Mouse (Mus musculus) bone marrow, adult 2 months (tissue): ENCODE results near the gene Msrb3.

Source experiments
- CTCF ChIP-seq: fragments of 200-500 bp; IDR thresholded peaks from 2 replicates; pipeline ENCODE4 v1.5.1; 2011; ENCODE audit warnings: low read length, control low read depth; ENCODE audit not compliant: control insufficient read depth, insufficient read depth
- POLR2A ChIP-seq: fragments of 200-500 bp; IDR thresholded peaks from 2 replicates; pipeline ENCODE4 v1.6.1; 2011; ENCODE audit warnings: low read depth, mild to moderate bottlenecking, control low read depth, low read length, borderline replicate concordance; ENCODE audit not compliant: control insufficient read depth

- no peak for TF ChIP-seq CTCF
- TF ChIP-seq POLR2A: no peak
Measured at GRCm38 (mm10) chr10:120826381-120826780, 72.5 kb downstream of the Msrb3 start.
